Mouse (Mus musculus) limb, embryonic 11.5 days (tissue): ENCODE results near the gene Gas6. TPM values are rescaled to one million over a fixed set of nuclear protein-coding genes. Genes with fewer than 3 reads are reported as not detected.

Experiments used
- ATAC-seq: fragments of 200-750 bp; cut with Nextera tagmentation; 2 replicates; pipeline ENCODE4 v1.8.0; 2017; ENCODE audit warnings: low read depth; ENCODE audit not compliant: insufficient number of reproducible peaks, low FRiP score, low TSS enrichment
- DNase-seq: peaks from one replicate; pipeline ENCODE4 v3.0.0-alpha.2; 2015; ENCODE audit warnings: low spot score
- H3K27ac ChIP-seq: fragments of 300-500 bp; sonication (generic); replicated peaks from 2 replicates; pipeline ENCODE4 v1.5.1; 2014; ENCODE audit warnings: low read depth, mild to moderate bottlenecking, low read length
- H3K27me3 ChIP-seq: fragments of 300-500 bp; sonication (generic); 2 replicates; pipeline ENCODE4 v1.6.1; 2014; ENCODE audit warnings: mild to moderate bottlenecking, low read length, mixed read lengths; ENCODE audit not compliant: control insufficient read depth, insufficient read depth
- H3K36me3 ChIP-seq: fragments of 300-500 bp; sonication (generic); 2 replicates; pipeline ENCODE4 v1.6.1; 2014; ENCODE audit warnings: mild to moderate bottlenecking, low read length, moderate library complexity, mixed read lengths; ENCODE audit not compliant: control insufficient read depth, insufficient read depth
- H3K4me1 ChIP-seq: fragments of 300-500 bp; sonication (generic); 2 replicates; pipeline ENCODE4 v1.6.1; 2014; ENCODE audit warnings: low read length, mixed read lengths; ENCODE audit not compliant: control insufficient read depth, insufficient read depth
- H3K4me2 ChIP-seq: fragments of 300-500 bp; sonication (generic); 2 replicates; pipeline ENCODE4 v1.6.1; 2014; ENCODE audit warnings: low read depth, mild to moderate bottlenecking, moderate library complexity; ENCODE audit not compliant: severe bottlenecking
- H3K4me3 ChIP-seq: fragments of 300-500 bp; sonication (generic); 2 replicates; pipeline ENCODE4 v1.5.1; 2014; ENCODE audit warnings: low read depth, low read length
- H3K9ac ChIP-seq: fragments of 300-500 bp; sonication (generic); 2 replicates; pipeline ENCODE4 v1.6.1; 2014; ENCODE audit warnings: mild to moderate bottlenecking, low read length
- H3K9me3 ChIP-seq: fragments of 300-500 bp; sonication (generic); 2 replicates; pipeline ENCODE4 v1.6.1; 2016; ENCODE audit warnings: low read length; ENCODE audit not compliant: control insufficient read depth
- WGBS: fragments of 180-500 bp; shearing (Covaris S2); extraction: QIAGEN DNeasy Blood & Tissue Kit; methylation state at CpG from one replicate; pipeline ENCODE4 v1.1.7; 2014; 5-methylcytosine and 5-hydroxymethylcytosine counted together
- polyA plus RNA-seq: library from polyadenylated mRNA; unstranded; fragments of >200 nt; fragmentation: Nextera tagmentation; extraction: Ambion mirVana; gene quantifications from 2 replicates; pipeline ENCODE4 v1.2.1, GENCODE M21; 2014

Gas6 gene
- polyA plus RNA-seq, 1 experiment from 2014 or later: 3.2 TPM

DNA sequence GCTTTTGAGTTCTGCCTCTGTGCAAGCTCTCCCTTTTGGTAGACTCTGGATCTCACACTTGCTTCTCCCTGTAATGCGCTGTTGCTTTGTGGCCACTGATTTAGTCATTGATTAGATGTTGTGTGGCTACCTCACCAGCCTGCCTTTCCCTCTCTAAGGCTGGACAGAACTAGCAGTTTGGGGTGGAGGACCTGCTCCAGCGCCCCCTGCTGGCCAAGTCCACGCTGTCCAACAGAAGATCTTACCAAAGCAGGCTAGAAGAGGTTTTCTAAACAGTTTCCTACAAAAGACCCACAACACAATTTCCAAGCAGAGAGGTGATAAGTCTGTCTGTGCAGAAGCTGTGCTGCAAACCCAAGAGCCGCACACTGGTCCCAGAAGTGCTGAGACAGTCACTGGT lies 32.4 kb downstream of the Gas6 start:
- WGBS: 43% methylated on average over 4 of the region's 4 CpGs
- ATAC-seq (no peak), DNase-seq (peak; percentile 82)
- no peak overlapping the region for H3K4me2 ChIP-seq
- H3K36me3 ChIP-seq: no peaks in the 10 kb centered on the region
- no peak overlapping the region for H3K9ac ChIP-seq
- no peak overlapping the region for H3K4me3 ChIP-seq
- H3K27me3 ChIP-seq: no peaks in the 10 kb centered on the region
- no peaks in the 10 kb centered on the region for H3K4me1 ChIP-seq
- no peaks in the 10 kb centered on the region for H3K9me3 ChIP-seq
- no peak overlapping the region for H3K27ac ChIP-seq

DNA sequence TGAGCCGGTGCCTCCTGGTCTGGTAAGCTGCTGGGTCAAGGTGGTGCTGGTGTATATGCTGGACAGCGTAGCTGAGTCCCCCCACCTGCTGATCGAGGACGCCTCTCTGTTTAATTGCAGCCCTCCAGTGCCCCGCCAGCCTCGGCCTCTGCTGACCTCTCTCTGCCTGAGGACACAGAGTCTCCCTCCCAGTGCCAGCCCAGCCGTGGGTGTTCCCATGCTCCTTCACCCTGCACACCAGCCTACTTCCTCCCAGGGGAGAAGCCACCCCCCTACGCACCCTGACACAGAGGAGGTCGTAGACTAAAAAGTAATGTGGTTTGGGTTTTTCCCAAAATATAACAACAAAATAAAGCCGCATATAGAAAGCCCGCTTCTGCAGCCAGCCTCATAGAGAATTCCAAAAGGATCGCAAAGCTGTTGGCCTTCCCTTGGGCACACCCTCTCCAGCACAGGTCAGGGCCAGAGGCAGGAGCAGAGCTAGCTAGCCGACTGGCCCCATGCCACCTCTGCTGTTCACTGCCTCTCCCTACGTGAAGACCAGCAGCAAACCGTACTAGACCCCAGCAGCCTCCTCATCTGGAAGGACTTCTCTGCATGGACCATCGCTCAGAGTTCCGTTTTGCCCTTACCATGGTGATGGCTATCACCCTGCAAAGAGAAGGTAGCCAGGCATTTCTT lies 33.1 kb downstream of the Gas6 start:
- ATAC-seq (no peak), DNase-seq (no peak)
- WGBS: 82% methylated on average over 17 of the region's 17 CpGs
- Histone ChIP-seq H3K9me3 (no peaks in the 10 kb centered on the region), H3K4me1 (no peaks in the 10 kb centered on the region), H3K4me3 (no peak overlapping the region), H3K27me3 (no peaks in the 10 kb centered on the region), H3K4me2 (no peak overlapping the region), H3K9ac (no peak overlapping the region), H3K27ac (no peak overlapping the region), H3K36me3 (no peaks in the 10 kb centered on the region)

DNA sequence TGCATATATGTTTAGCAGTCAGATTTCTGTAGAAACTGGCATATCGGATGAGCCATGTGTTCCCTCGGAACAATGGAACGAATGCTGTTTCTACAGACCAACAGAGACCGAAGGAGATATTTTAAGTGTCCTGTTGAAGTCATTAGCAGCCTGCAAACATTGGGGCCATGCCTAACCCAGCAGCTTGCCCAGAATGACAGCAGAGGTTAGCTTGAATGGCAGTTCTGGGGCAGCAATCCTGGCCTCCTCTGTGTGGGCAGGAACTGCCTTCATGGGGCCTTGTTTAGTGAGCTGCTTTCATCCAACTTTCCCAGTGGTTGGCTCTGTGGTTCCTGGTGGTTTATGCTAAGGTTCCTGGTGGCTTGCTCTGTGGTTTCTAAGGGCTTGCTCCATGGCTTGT lies 34.9 kb downstream of the Gas6 start:
- WGBS: 91% methylated on average over 4 of the region's 4 CpGs
- ATAC-seq: no peak
- Histone ChIP-seq H3K4me3 (no peak overlapping the region), H3K9me3 (no peaks in the 10 kb centered on the region), H3K4me2 (no peak overlapping the region), H3K27ac (no peak overlapping the region), H3K36me3 (no peaks in the 10 kb centered on the region), H3K27me3 (no peaks in the 10 kb centered on the region), H3K9ac (no peak overlapping the region), H3K4me1 (no peaks in the 10 kb centered on the region)
- no peak for DNase-seq

DNA sequence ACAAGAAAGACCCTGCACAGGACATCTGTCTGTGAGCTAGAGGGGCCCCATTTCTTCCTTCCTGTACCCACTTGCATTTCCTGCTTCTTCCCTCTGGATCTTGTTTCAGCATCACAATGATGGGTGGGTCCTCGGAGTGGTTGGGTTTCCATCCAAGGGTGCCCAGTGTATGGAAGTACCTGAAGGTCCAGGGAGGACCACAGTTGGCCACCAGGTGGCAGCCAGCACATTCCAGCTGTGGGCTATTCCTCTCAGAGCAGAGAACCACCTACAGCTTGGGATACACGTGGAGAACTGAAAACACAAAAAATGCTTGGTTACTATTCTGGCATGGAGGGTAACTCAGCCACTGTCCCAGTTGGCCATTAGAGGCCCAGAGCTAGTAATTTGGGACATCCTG lies 39.0 kb downstream of the Gas6 start:
- H3K4me1 ChIP-seq: no peaks in the 10 kb centered on the region
- H3K9me3 ChIP-seq: no peaks in the 10 kb centered on the region
- no peaks in the 10 kb centered on the region for H3K27me3 ChIP-seq
- no peak overlapping the region for H3K4me2 ChIP-seq
- no peak overlapping the region for H3K4me3 ChIP-seq
- H3K36me3 ChIP-seq: no peaks in the 10 kb centered on the region
- peak; percentile 69 for DNase-seq
- no peak overlapping the region for H3K9ac ChIP-seq
- no peak for ATAC-seq
- H3K27ac ChIP-seq: no peak overlapping the region
- 34% methylated on average over 2 of the region's 2 CpGs for WGBS

DNA sequence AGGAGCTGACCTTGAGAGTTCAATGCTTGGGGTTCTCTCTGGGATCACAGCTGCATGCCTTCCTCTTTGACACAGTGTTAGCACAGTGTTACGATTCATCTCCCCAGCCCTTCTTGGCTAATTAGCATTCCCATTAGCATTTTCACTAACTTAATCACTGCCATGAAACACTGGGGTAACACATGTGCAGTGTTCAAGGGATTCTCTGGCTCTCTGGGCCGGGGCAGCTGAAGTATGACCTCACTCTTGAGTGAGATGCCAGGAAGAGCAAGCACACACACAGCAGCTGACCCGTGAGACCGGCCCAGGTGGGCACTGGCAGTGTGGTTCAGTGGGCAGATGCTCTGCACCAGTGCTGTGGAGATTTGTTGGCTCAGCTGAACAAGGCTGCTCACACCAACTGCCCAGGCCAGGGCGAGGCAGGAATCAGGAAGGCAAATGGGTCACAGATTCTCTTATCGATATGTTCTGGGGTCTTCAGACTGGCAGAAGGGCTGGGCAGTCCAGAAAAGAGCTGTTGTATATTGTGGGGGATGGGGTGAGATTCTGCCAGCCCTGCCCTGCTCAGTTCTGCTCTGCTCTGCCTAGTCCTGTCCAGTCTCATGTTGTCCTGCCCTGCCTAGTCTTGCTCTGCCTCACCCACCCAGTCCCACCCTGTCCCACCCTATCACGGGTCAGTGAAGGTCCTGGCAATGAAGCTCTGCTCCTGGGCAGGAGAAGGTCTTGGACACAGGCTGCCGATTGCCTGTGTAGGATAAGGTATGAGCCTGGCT lies 39.8 kb downstream of the Gas6 start:
- no peaks in the 10 kb centered on the region for H3K9me3 ChIP-seq
- DNase-seq (no peak), ATAC-seq (no peak)
- WGBS: 72% methylated on average over 8 of the region's 8 CpGs
- no peak overlapping the region for H3K9ac ChIP-seq
- no peaks in the 10 kb centered on the region for H3K36me3 ChIP-seq
- no peak overlapping the region for H3K4me3 ChIP-seq
- H3K27ac ChIP-seq: no peak overlapping the region
- H3K4me2 ChIP-seq: no peak overlapping the region
- H3K27me3 ChIP-seq: no peaks in the 10 kb centered on the region
- no peaks in the 10 kb centered on the region for H3K4me1 ChIP-seq

DNA sequence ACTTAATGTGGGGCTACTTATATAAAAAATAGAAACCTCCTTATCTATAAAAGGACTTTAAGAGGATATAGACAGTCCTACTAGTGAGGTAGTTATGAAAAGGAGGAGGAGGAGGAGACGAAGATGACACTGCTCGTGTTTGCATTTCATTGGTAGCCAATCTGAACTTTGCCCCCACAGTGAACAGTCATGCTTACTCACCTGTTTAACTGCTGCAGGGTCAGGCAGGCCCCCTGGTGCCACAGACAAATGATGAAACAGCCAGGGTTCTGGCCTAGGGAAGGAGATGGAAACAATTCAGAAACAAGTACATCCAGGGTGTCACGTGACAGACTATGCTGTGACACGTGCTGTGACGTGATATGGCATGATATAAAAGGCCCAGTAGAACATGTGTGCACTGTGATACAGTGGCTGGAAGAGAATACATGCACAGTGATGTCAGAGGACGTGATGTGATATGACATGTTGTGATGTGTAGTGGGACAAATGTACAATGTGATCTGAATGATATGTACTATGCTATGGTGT lies 42.5 kb downstream of the Gas6 start:
- Histone ChIP-seq H3K9me3 (no peaks in the 10 kb centered on the region), H3K4me2 (no peak overlapping the region), H3K27me3 (no peaks in the 10 kb centered on the region), H3K9ac (no peak overlapping the region), H3K36me3 (no peaks in the 10 kb centered on the region), H3K27ac (no peak overlapping the region), H3K4me3 (no peak overlapping the region), H3K4me1 (no peaks in the 10 kb centered on the region)
- DNase-seq: no peak
- WGBS: 79% methylated on average over 6 of the region's 6 CpGs
- ATAC-seq: no peak

DNA sequence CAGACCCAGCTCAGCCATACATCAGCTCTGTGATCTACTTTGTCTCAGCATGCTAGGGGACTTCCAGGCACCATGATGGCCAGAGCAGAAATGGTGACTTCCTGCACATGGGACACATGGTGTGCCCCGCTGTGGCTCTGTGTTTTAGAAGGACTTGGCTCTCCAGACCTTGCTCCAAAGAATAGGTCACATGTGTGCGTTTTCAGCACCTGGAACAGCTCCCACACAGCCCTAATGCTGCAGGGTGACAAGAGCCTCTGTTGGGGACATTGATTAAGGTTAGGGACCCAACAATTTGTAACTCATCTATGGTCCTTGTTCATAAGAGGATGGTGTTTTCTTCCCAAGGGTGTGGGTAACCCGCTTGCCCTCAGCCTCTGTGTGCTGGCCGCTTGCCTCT lies 46.1 kb downstream of the Gas6 start:
- Histone ChIP-seq H3K36me3 (no peaks in the 10 kb centered on the region), H3K9me3 (no peaks in the 10 kb centered on the region), H3K9ac (no peak overlapping the region), H3K27me3 (no peaks in the 10 kb centered on the region), H3K4me1 (no peaks in the 10 kb centered on the region), H3K27ac (no peak overlapping the region), H3K4me3 (no peak overlapping the region), H3K4me2 (no peak overlapping the region)
- 55% methylated on average over 4 of the region's 4 CpGs for WGBS
- DNase-seq (peak; percentile 83), ATAC-seq (no peak)

DNA sequence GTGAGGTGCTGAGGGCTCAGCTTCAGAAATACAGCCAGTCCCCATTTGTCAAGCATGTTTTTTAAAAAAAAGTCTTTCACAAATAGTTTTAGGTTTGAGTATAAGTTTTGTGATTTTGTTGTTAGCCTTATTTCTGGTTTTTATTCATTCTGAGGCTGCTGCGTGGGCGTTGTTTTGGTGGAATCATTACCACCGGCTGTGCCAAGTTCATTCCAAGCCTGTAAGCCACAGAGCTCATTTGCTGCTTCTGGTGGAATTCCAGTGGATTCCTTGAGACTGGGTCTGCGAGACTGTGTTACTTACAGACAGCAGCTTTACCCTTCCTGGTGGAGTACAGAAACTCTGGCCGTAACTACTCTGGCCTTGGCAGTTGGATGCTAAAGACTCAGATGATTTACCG lies 47.8 kb downstream of the Gas6 start:
- no peaks in the 10 kb centered on the region for H3K27me3 ChIP-seq
- H3K9ac ChIP-seq: no peak overlapping the region
- H3K36me3 ChIP-seq: no peaks in the 10 kb centered on the region
- ATAC-seq (no peak), DNase-seq (no peak)
- H3K27ac ChIP-seq: no peak overlapping the region
- H3K9me3 ChIP-seq: no peaks in the 10 kb centered on the region
- 86% methylated on average over 6 of the region's 6 CpGs for WGBS
- H3K4me3 ChIP-seq: no peak overlapping the region
- H3K4me2 ChIP-seq: no peak overlapping the region
- no peaks in the 10 kb centered on the region for H3K4me1 ChIP-seq
